Mouse (Mus musculus) cerebellum, adult 2 months (tissue): ENCODE data around the gene Cdhr5. TPM values are rescaled to one million over a fixed set of nuclear protein-coding genes. Genes with fewer than 3 reads are reported as not detected.

Experiments
- DNase-seq, 2 experiments: peaks; one replicate each; pipeline ENCODE4 v3.0.0; 2021
- H3K27ac ChIP-seq: fragments of 200-500 bp; 2 replicates; pipeline ENCODE4 v1.5.1; 2012; ENCODE audit warnings: low read length, control low read depth, inconsistent platforms; ENCODE audit not compliant: insufficient read depth
- H3K27me3 ChIP-seq: fragments of 200-500 bp; 2 replicates; pipeline ENCODE4 v1.6.1; 2012; ENCODE audit warnings: inconsistent platforms, mild to moderate bottlenecking, low read length, moderate library complexity; ENCODE audit not compliant: control insufficient read depth, insufficient read depth
- H3K4me1 ChIP-seq: fragments of 200-500 bp; 2 replicates; pipeline ENCODE4 v1.6.1; 2011; ENCODE audit warnings: low read length; ENCODE audit not compliant: control insufficient read depth, insufficient read depth
- H3K4me3 ChIP-seq: fragments of 200-500 bp; replicated peaks from 2 replicates; pipeline ENCODE3; 2011; ENCODE audit warnings: mild to moderate bottlenecking, low read depth, low read length, control low read depth; ENCODE audit not compliant: insufficient read depth
- CTCF ChIP-seq: fragments of 200-500 bp; IDR thresholded peaks from 2 replicates; pipeline ENCODE4 v1.5.1; 2011; ENCODE audit warnings: low read depth, mild to moderate bottlenecking, control low read depth, low read length, moderate library complexity, borderline replicate concordance; ENCODE audit not compliant: insufficient read depth
- POLR2A ChIP-seq: fragments of 200-500 bp; IDR thresholded peaks from 2 replicates; pipeline ENCODE4 v1.6.1; 2011; ENCODE audit warnings: low read length, control low read depth, borderline replicate concordance; ENCODE audit not compliant: insufficient read depth
- WGBS: fragments of 180-500 bp; shearing (Covaris S2); methylation state at CpG from one replicate; pipeline ENCODE4 v1.1.7; 2018; 5-methylcytosine and 5-hydroxymethylcytosine counted together
- polyA plus RNA-seq: library from polyadenylated mRNA; depleted of rRNA; stranded (reverse); fragments of >200 nt; gene quantifications from 2 replicates; pipeline ENCODE4 v1.2.3, GENCODE M21; 2012; rRNA removed

Cdhr5 gene
- polyA plus RNA-seq = 0.07 TPM in 1 of 2 replicates, not detected in the other

GRCm38 (mm10) chr7:141276546-141276945 lies at the start of gene Cdhr5:
TSS of gene Cdhr5 (minus strand) at chr7:141276786.
- DNase-seq = no peak
- Histone ChIP-seq H3K4me1 (peaks cover 14% of the 10 kb centered on the region; the same call in 1 of the 2 replicates), H3K27me3 (no peaks in the 10 kb centered on the region), H3K4me3 (no peak within 1 kb of the TSS), H3K27ac (no peak within 1 kb of the TSS)
- no peak for TF ChIP-seq CTCF
- TF ChIP-seq POLR2A = no peak
- 25% methylated on average over 11 of the region's 11 CpGs for WGBS

- TF ChIP-seq CTCF = no peak
- TF ChIP-seq POLR2A = no peak
- Histone ChIP-seq H3K27me3 (no peaks in the 10 kb centered on the region), H3K27ac (no peak overlapping the region), H3K4me3 (no peak overlapping the region), H3K4me1 (peaks cover 18% of the 10 kb centered on the region)
- peak in 1 of 2 experiments; percentile 45 for DNase-seq
- 18% methylated on average over 1 of the region's 1 CpGs for WGBS
Measured at GRCm38 (mm10) chr7:141324686-141325085, 48.1 kb upstream of the Cdhr5 start.

- H3K27ac ChIP-seq = no peak overlapping the region
- DNase-seq = no peak
- peaks cover 3% of the 10 kb centered on the region for H3K4me1 ChIP-seq
- no peaks in the 10 kb centered on the region for H3K27me3 ChIP-seq
- TF ChIP-seq CTCF (no peak), POLR2A (no peak)
- WGBS = 76% methylated on average over 2 of the region's 2 CpGs
- H3K4me3 ChIP-seq = no peak overlapping the region
Measured at GRCm38 (mm10) chr7:141319446-141319845, 42.9 kb upstream of the Cdhr5 start.

- Histone ChIP-seq H3K4me1 (no peaks in the 10 kb centered on the region), H3K27ac (no peak overlapping the region), H3K27me3 (no peaks in the 10 kb centered on the region), H3K4me3 (no peak overlapping the region)
- TF ChIP-seq CTCF = no peak
- no peak for TF ChIP-seq POLR2A
- WGBS = 80% methylated on average over 1 of the region's 1 CpGs
- no peak for DNase-seq
Measured at GRCm38 (mm10) chr7:141317619-141318132, 41.1 kb upstream of the Cdhr5 start.

- no peak overlapping the region for H3K4me3 ChIP-seq
- peak in 1 of 2 experiments; percentile 52 for DNase-seq
- TF ChIP-seq POLR2A (no peak), CTCF (peak; percentile 55)
- WGBS = 77% methylated on average over 5 of the region's 5 CpGs
- H3K27me3 ChIP-seq = no peaks in the 10 kb centered on the region
- H3K27ac ChIP-seq = no peak overlapping the region
- H3K4me1 ChIP-seq = no peaks in the 10 kb centered on the region
Measured at GRCm38 (mm10) chr7:141315974-141316373, 39.4 kb upstream of the Cdhr5 start.

DNA sequence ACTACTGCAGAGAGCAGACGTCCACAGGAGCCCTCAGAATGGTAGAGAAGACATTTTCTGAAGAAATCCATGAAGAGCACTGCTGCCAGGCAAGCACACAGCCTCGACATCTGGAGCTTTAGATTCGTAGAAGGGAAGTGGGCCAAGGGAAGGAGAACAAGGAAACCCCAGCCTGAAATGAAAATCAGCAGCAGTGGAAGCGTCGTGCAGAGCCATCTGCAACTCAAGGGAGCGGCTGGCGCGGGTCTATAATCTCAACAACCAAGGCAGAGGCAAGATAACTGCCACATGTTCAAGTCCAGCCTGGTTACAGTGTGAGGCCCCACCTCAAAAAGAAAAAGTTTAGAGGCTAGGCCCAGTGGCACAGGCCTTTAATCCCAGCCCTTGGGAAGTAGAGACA lies 38.5 kb upstream of the Cdhr5 start:
- no peak overlapping the region for H3K4me3 ChIP-seq
- no peak overlapping the region for H3K27ac ChIP-seq
- WGBS = 82% methylated on average over 8 of the region's 8 CpGs
- no peak for DNase-seq
- TF ChIP-seq POLR2A (no peak), CTCF (no peak)
- H3K27me3 ChIP-seq = no peaks in the 10 kb centered on the region
- H3K4me1 ChIP-seq = no peaks in the 10 kb centered on the region

GRCm38 (mm10) chr7:141314416-141314815 lies 37.8 kb upstream of the Cdhr5 start:
- TF ChIP-seq POLR2A (no peak), CTCF (no peak)
- Histone ChIP-seq H3K4me3 (no peak overlapping the region), H3K27ac (no peak overlapping the region), H3K27me3 (no peaks in the 10 kb centered on the region), H3K4me1 (no peaks in the 10 kb centered on the region)
- no peak for DNase-seq
- 87% methylated on average over 2 of the region's 2 CpGs for WGBS

DNA sequence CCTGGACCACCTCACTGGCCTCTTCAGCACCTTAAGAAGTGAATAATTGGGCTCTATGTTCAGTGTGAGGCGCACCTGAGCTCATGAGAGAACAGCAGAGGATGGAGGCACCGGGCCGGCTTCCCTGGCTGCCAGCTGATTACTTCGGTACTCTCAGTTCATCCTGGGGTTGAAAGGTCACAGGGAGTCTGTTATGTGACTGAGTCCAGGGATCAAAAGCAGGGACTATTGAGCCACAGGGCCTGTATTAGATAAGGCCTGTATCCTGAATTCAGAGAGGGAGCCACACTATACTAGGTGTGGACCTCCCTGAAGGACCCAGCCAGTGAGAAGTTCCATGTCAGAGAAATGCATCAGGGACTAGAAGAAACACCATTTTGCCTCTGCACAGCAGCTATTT lies 28.0 kb upstream of the Cdhr5 start:
- H3K4me3 ChIP-seq = no peak overlapping the region
- peaks cover 6% of the 10 kb centered on the region for H3K4me1 ChIP-seq
- no peak overlapping the region for H3K27ac ChIP-seq
- TF ChIP-seq CTCF (no peak), POLR2A (no peak)
- DNase-seq = no peak
- 92% methylated on average over 4 of the region's 4 CpGs for WGBS
- no peaks in the 10 kb centered on the region for H3K27me3 ChIP-seq
